Mouse (Mus musculus) skeletal muscle tissue, adult 2 months (tissue): ENCODE measurements at regions not wholly inside any gene's neighbourhood (a gene's known extent, or its start where the extent isn't known, plus 50 kb on each side); places are given as distances from the start of the nearest gene placed in this dataset.

Source experiments
- DNase-seq: peaks from one replicate; pipeline ENCODE4 v3.0.0-alpha.2; 2012; ENCODE audit warnings: low read depth, low spot score

GRCm38 (mm10) chr13:80946034-80946433 is 62.9 kb downstream of the Arrdc3 start:
- no peak for DNase-seq

GRCm38 (mm10) chr13:80947705-80948104 is 64.5 kb downstream of the Arrdc3 start:
- DNase-seq, result no peak

- peak; percentile 81 for DNase-seq
Measured at GRCm38 (mm10) chr13:80949133-80949697, 66.0 kb downstream of the Arrdc3 start.

- no peak for DNase-seq
Measured at GRCm38 (mm10) chr13:80950239-80950638, 67.1 kb downstream of the Arrdc3 start.

- no peak for DNase-seq
Measured at GRCm38 (mm10) chr13:80950803-80951202, 67.6 kb downstream of the Arrdc3 start.

GRCm38 (mm10) chr13:80951327-80951726 is 68.1 kb downstream of the Arrdc3 start:
- peak; percentile 68 for DNase-seq

- DNase-seq, result no peak
Measured at GRCm38 (mm10) chr13:80952851-80953250, 69.7 kb downstream of the Arrdc3 start.

- DNase-seq, result no peak
Measured at GRCm38 (mm10) chr13:80954059-80954645, 71.0 kb downstream of the Arrdc3 start.

GRCm38 (mm10) chr13:80956966-80957365 is 73.8 kb downstream of the Arrdc3 start:
- no peak for DNase-seq

- no peak for DNase-seq
Measured at GRCm38 (mm10) chr13:80957419-80958139, 74.4 kb downstream of the Arrdc3 start.

GRCm38 (mm10) chr13:80959763-80960162 is 76.6 kb downstream of the Arrdc3 start:
- no peak for DNase-seq

- DNase-seq, result no peak
Measured at GRCm38 (mm10) chr13:80961985-80962617, 78.9 kb downstream of the Arrdc3 start.

- peak; percentile 84 for DNase-seq
Measured at GRCm38 (mm10) chr13:80962789-80963590, 79.8 kb downstream of the Arrdc3 start.

- no peak for DNase-seq
Measured at GRCm38 (mm10) chr13:80963591-80963940, 80.4 kb downstream of the Arrdc3 start.

GRCm38 (mm10) chr13:80971664-80972063 is 88.5 kb downstream of the Arrdc3 start:
- no peak for DNase-seq

GRCm38 (mm10) chr13:80974424-80974823 is 91.2 kb downstream of the Arrdc3 start:
- no peak for DNase-seq

- peak; percentile 57 for DNase-seq
Measured at GRCm38 (mm10) chr13:80977266-80977665, 94.1 kb downstream of the Arrdc3 start.

GRCm38 (mm10) chr13:80981201-80981600 is 98.0 kb downstream of the Arrdc3 start:
- DNase-seq, result no peak

GRCm38 (mm10) chr13:80986657-80987056 is 103.5 kb downstream of the Arrdc3 start:
- DNase-seq, result no peak

GRCm38 (mm10) chr13:80989756-80990155 is 106.6 kb downstream of the Arrdc3 start:
- DNase-seq, result no peak

GRCm38 (mm10) chr13:80992342-80992741 is 109.2 kb downstream of the Arrdc3 start:
- DNase-seq, result no peak
